14 mouse cellular contexts compared by ENCODE assay signal in the genomic region with DNA sequence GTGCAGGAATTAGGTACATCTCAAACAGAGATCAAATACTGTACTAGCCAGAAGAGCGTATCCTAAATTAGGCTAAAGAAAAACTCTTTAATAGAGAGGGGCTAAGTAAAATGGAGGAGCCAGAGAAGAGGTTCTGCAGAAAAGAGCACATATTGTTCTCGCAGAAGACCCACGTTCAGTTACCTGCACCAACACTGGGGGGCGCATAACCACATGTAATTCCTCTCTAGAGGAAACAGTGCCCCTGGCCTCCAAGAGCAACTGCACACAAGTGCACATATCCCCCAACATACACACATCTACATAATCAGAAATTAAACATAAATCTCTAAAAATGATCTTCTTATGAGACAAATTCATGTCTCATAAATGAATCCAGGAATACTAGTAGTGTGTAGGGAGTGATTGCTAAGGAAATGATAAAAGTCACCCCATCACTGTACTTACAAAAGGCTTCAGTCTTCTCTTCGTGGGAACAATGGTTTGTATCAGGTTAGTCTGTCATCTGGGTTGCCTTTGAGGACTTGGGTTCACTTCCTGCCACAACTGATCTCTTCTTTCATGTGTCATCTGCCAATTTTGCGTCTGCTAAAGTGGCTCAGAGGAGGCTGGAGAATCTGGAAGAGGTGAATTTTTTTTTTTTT.
DNase-seq lines count a peak whose midpoint lies in the region; ATAC-seq and TF ChIP-seq lines count a peak whose summit lies in the region.
"Had no signal": no experiment of that assay in that cellular context is flagged by ENCODE, and none has a peak within 500 bp of the region (broad histone marks: within the 10 kb centered on the region; RNA-seq: fewer than 3 reads in every experiment).

No protein-coding gene starts in this region.

- no peaks in the 10 kb centered on the region for H3K9me3 ChIP-seq in liver, embryonic 14.5 days (ENCODE audit: control insufficient read depth, low read length)
- no peaks in the 10 kb centered on the region for H3K9me3 ChIP-seq in liver, embryonic 12.5 days (replicated peaks)
- H3K9me3 ChIP-seq: neural tube, embryonic 12.5 days had no signal

- H3K36me3 ChIP-seq in liver, embryonic 14.5 days (replicated peaks; ENCODE audit: control insufficient read depth, insufficient read depth, low read depth): no peaks in the 10 kb centered on the region
- no peaks in the 10 kb centered on the region for H3K36me3 ChIP-seq in liver, embryonic 12.5 days
- H3K36me3 ChIP-seq: neural tube, embryonic 12.5 days had no signal

- H3K4me1 ChIP-seq in cerebellum, adult 2 months (ENCODE audit: control insufficient read depth, insufficient read depth, low read length): no peaks in the 10 kb centered on the region
- H3K4me1 ChIP-seq in liver, embryonic 14.5 days (replicated peaks; ENCODE audit: control insufficient read depth in 2 of 2, insufficient read depth in 2 of 2, low read length in 1 of 2): no peaks in the 10 kb centered on the region
- H3K4me1 ChIP-seq in liver, embryonic 12.5 days: peaks cover 6% of the 10 kb centered on the region; the same call in 1 of the 2 replicates

- no peak for ATAC-seq in liver, embryonic 14.5 days (ENCODE audit: insufficient read depth)
- ATAC-seq in liver, embryonic 12.5 days: no peak

- H3K27ac ChIP-seq in cerebellum, adult 2 months (ENCODE audit: insufficient read depth, low read length): no peak overlapping the region
- H3K27ac ChIP-seq in liver, embryonic 14.5 days: no peak overlapping the region
- H3K27ac ChIP-seq in liver, embryonic 12.5 days: no peak overlapping the region
- H3K27ac ChIP-seq: neural tube, embryonic 12.5 days had no signal

- no peaks in the 10 kb centered on the region for H3K27me3 ChIP-seq in cerebellum, adult 2 months (ENCODE audit: control insufficient read depth, insufficient read depth, low read length)
- no peaks in the 10 kb centered on the region for H3K27me3 ChIP-seq in liver, embryonic 14.5 days (ENCODE audit: control insufficient read depth, insufficient read depth, low read length)
- H3K27me3 ChIP-seq in liver, embryonic 12.5 days (replicated peaks): no peaks in the 10 kb centered on the region
- H3K27me3 ChIP-seq: neural tube, embryonic 12.5 days had no signal

- 79% methylated on average over 6 of the region's 6 CpGs for WGBS in cerebellum, adult 2 months
- 40% methylated on average over 6 of the region's 6 CpGs for WGBS in liver, embryonic 14.5 days (ENCODE audit: insufficient replicate concordance)
- WGBS in liver, embryonic 12.5 days (ENCODE audit: insufficient replicate concordance): 57% methylated on average over 6 of the region's 6 CpGs

- no peak for TF ChIP-seq EP300 in liver, embryonic 14.5 days (IDR thresholded peaks at IDR 0.05; ENCODE audit: low read depth)

- DNase-seq in cerebellum, adult 2 months: no peak
- DNase-seq in cerebellum, adult 8-10 months: no peak
- DNase-seq in liver, embryonic 14.5 days (ENCODE audit: low read depth in 3 of 3, low spot score in 3 of 3): no peak
- DNase-seq in brain, adult 2 months (ENCODE audit: low read depth, low spot score): peak; percentile 19
- peak; percentile 85 for DNase-seq in thymus, postnatal 14 days
- DNase-seq in adrenal gland, adult 8-10 months: no peak
- no peak for DNase-seq in right cerebral cortex, postnatal 4 days
- DNase-seq: adrenal gland, adult 2 months; cerebellum, postnatal 36 days; gastrocnemius, postnatal 14 days; kidney, postnatal 10 days had no signal

- no peak overlapping the region for H3K9ac ChIP-seq in liver, embryonic 14.5 days (replicated peaks)
- H3K9ac ChIP-seq in liver, embryonic 12.5 days: no peak overlapping the region
- H3K9ac ChIP-seq: neural tube, embryonic 12.5 days had no signal

- peak; percentile 19; the same call in 1 of the 2 replicates for TF ChIP-seq CTCF in cerebellum, adult 2 months (IDR thresholded peaks at IDR 0.05; ENCODE audit: borderline replicate concordance, insufficient read depth, low read depth, low read length)
- peak; percentile 39; the same call in 1 of the 2 replicates for TF ChIP-seq CTCF in liver, embryonic 14.5 days (IDR thresholded peaks at IDR 0.05; ENCODE audit: low read depth)

- TF ChIP-seq POLR2A in cerebellum, adult 2 months (IDR thresholded peaks at IDR 0.05; ENCODE audit: borderline replicate concordance, insufficient read depth, low read length): no peak

- H3K4me2 ChIP-seq in liver, embryonic 14.5 days (ENCODE audit: low read depth): no peak overlapping the region
- no peak overlapping the region for H3K4me2 ChIP-seq in liver, embryonic 12.5 days
- H3K4me2 ChIP-seq: neural tube, embryonic 12.5 days had no signal

- H3K4me3 ChIP-seq in cerebellum, adult 2 months (replicated peaks; ENCODE audit: insufficient read depth, low read depth, low read length): no peak overlapping the region
- no peak overlapping the region for H3K4me3 ChIP-seq in liver, embryonic 14.5 days (ENCODE audit: insufficient read depth in 1 of 2, low read depth in 2 of 2, low read length in 2 of 2)
- H3K4me3 ChIP-seq in liver, embryonic 12.5 days: no peak overlapping the region
- H3K4me3 ChIP-seq: erythroblast, embryonic 14.5 days; neural tube, embryonic 12.5 days had no signal

Comparison
In these comparisons a context has a peak if more than half of its experiments do, and no peak if none do; other contexts are left out.
1. DNase-seq: peak in brain, adult 2 months (single experiment) and thymus, postnatal 14 days (single experiment); none in cerebellum, adult 2 months (0 of 2), cerebellum, adult 8-10 months (single experiment), liver, embryonic 14.5 days (0 of 3), adrenal gland, adult 8-10 months (single experiment) and right cerebral cortex, postnatal 4 days (single experiment).